9 mouse cellular contexts compared by ENCODE assay signal in genomic region chr1:180423008-180423639, GRCm38 (mm10).
A peak's percentile ranks its signal among the peaks of the same experiment; 100 is the strongest.
DNase-seq lines count a peak whose midpoint lies in the region; ATAC-seq lines count a peak whose summit lies in the region.
"Had no signal": no experiment of that assay in that cellular context is flagged by ENCODE, and none has a peak within 500 bp of the region (broad histone marks: within the 10 kb centered on the region; RNA-seq: fewer than 3 reads in every experiment).

No protein-coding gene starts in this region.

- no peak overlapping the region for H3K4me3 ChIP-seq in liver, embryonic 12.5 days
- H3K4me3 ChIP-seq in forebrain, embryonic 13.5 days = no peak overlapping the region
- H3K4me3 ChIP-seq: hindbrain, embryonic 15.5 days had no signal

- 45% methylated on average over 16 of the region's 16 CpGs for WGBS in liver, embryonic 12.5 days (ENCODE audit: insufficient replicate concordance)
- 54% methylated on average over 16 of the region's 16 CpGs for WGBS in forebrain, embryonic 13.5 days

- no peak for ATAC-seq in liver, embryonic 12.5 days
- ATAC-seq in granulocyte monocyte progenitor cell, adult 5-6 weeks (replicated peaks; ENCODE audit: poor library complexity, severe bottlenecking) = peak; percentile 65
- 0 out of 2 replicates have a peak, but pooled peaks have one; percentile 20 for ATAC-seq in megakaryocyte-erythroid progenitor cell, adult 5-6 weeks (replicated peaks; ENCODE audit: low FRiP score, low TSS enrichment, poor library complexity, severe bottlenecking)
- no peak for ATAC-seq in forebrain, embryonic 13.5 days

- H3K4me2 ChIP-seq in liver, embryonic 12.5 days = no peak overlapping the region
- no peak overlapping the region for H3K4me2 ChIP-seq in forebrain, embryonic 13.5 days
- H3K4me2 ChIP-seq: hindbrain, embryonic 15.5 days had no signal

- no peak overlapping the region for H3K9ac ChIP-seq in liver, embryonic 12.5 days
- no peak overlapping the region for H3K9ac ChIP-seq in forebrain, embryonic 13.5 days
- H3K9ac ChIP-seq: forebrain, postnatal 0 days; hindbrain, embryonic 15.5 days had no signal

- H3K27ac ChIP-seq in liver, embryonic 12.5 days = no peak overlapping the region
- H3K27ac ChIP-seq in forebrain, embryonic 13.5 days = no peak overlapping the region
- H3K27ac ChIP-seq: hindbrain, embryonic 15.5 days had no signal

- H3K9me3 ChIP-seq in liver, embryonic 12.5 days (replicated peaks) = no peaks in the 10 kb centered on the region
- no peaks in the 10 kb centered on the region for H3K9me3 ChIP-seq in forebrain, embryonic 13.5 days (replicated peaks)
- H3K9me3 ChIP-seq: hindbrain, embryonic 15.5 days had no signal

- H3K36me3 ChIP-seq in liver, embryonic 12.5 days = peaks cover 8% of the 10 kb centered on the region; the same call in 1 of the 2 replicates
- H3K36me3 ChIP-seq in forebrain, embryonic 13.5 days (ENCODE audit: poor library complexity, severe bottlenecking) = no peaks in the 10 kb centered on the region
- H3K36me3 ChIP-seq: hindbrain, embryonic 15.5 days had no signal

- H3K27me3 ChIP-seq in liver, embryonic 12.5 days (replicated peaks) = no peaks in the 10 kb centered on the region
- H3K27me3 ChIP-seq in forebrain, embryonic 13.5 days = no peaks in the 10 kb centered on the region
- H3K27me3 ChIP-seq: hindbrain, embryonic 15.5 days had no signal

- DNase-seq in liver (peak; percentile 29), ES-CJ7 (ENCODE audit: low read depth, low spot score) (peak; percentile 34)
- no peak for DNase-seq in kidney, adult 8-10 months
- DNase-seq: forebrain, postnatal 0 days had no signal

- peaks cover 17% of the 10 kb centered on the region; the same call in 1 of the 2 replicates for H3K4me1 ChIP-seq in liver, embryonic 12.5 days
- peaks cover 22% of the 10 kb centered on the region for H3K4me1 ChIP-seq in forebrain, embryonic 13.5 days

Comparison
In these comparisons a context has a peak if more than half of its experiments do, and no peak if none do; other contexts are left out.
1. DNase-seq: peak in liver (single experiment) and ES-CJ7 (single experiment); none in kidney, adult 8-10 months (0 of 2).
2. ATAC-seq: peak in granulocyte monocyte progenitor cell, adult 5-6 weeks (single experiment) and megakaryocyte-erythroid progenitor cell, adult 5-6 weeks (single experiment); none in liver, embryonic 12.5 days (single experiment) and forebrain, embryonic 13.5 days (single experiment).